Mouse (Mus musculus): ENCODE measurements around the gene Sap30l. TPM values are rescaled to one million over a fixed set of nuclear protein-coding genes. Genes with fewer than 3 reads are reported as not detected.
"Not testable (repeated sequence)": the region's sequence is repeated elsewhere in the genome, so short reads cannot be mapped to it uniquely, and the experiment has no call there.

Gene Sap30l
- total RNA-seq, 2 experiments from 2014 or later, result 49.3 to 58.2 TPM

- DNase-seq (ENCODE audit: low spot score in 2 of 2), result no peak
- intact Hi-C loops (cut with DNase I), result no loop called here
These were observed 27.8 kb downstream of the Sap30l start for GRCm38 (mm10) chr11:57828955-57829870.

GRCm38 (mm10) chr11:57829871-57830775 lies 28.7 kb downstream of the Sap30l start:
- no peak for DNase-seq (ENCODE audit: low spot score in 2 of 2)
- intact Hi-C loops (cut with DNase I), result no loop called here

- no peak for DNase-seq (ENCODE audit: low spot score in 2 of 2)
- intact Hi-C loops (cut with DNase I), result no loop called here
These were observed 29.9 kb downstream of the Sap30l start for GRCm38 (mm10) chr11:57831281-57831781.

GRCm38 (mm10) chr11:57831861-57832260 lies 30.4 kb downstream of the Sap30l start:
- DNase-seq (ENCODE audit: low spot score in 2 of 2), result no peak
- intact Hi-C loops (cut with DNase I), result no loop called here

- DNase-seq (ENCODE audit: low spot score in 2 of 2), result no peak
- intact Hi-C loops (cut with DNase I), result no loop called here
These were observed 31.2 kb downstream of the Sap30l start, which contains the start of gene Hand1 for GRCm38 (mm10) chr11:57832552-57833201. Gene Hand1 (minus strand): TSS chr11:57832818.

GRCm38 (mm10) chr11:57833296-57833977 lies 32.0 kb downstream of the Sap30l start:
- intact Hi-C loops (cut with DNase I), result no loop called here

GRCm38 (mm10) chr11:57834031-57834430 lies 32.6 kb downstream of the Sap30l start:
- intact Hi-C loops (cut with DNase I), result no loop called here
- no peak for DNase-seq (ENCODE audit: low spot score in 2 of 2)

More at GRCm38 (mm10) chr11:57833296-57833977, 32.0 kb downstream of the Sap30l start:
- DNase-seq (ENCODE audit: low spot score in 2 of 2), result no peak

GRCm38 (mm10) chr11:57835331-57835730 lies 33.9 kb downstream of the Sap30l start:
- DNase-seq (ENCODE audit: low spot score in 2 of 2), result no peak
- intact Hi-C loops (cut with DNase I), result no loop called here

GRCm38 (mm10) chr11:57835931-57836330 lies 34.5 kb downstream of the Sap30l start:
- DNase-seq (ENCODE audit: low spot score in 2 of 2), result no peak
- intact Hi-C loops (cut with DNase I), result no loop called here

- DNase-seq (ENCODE audit: low spot score in 2 of 2), result no peak
- intact Hi-C loops (cut with DNase I), result no loop called here
These were observed 35.0 kb downstream of the Sap30l start for GRCm38 (mm10) chr11:57836401-57836800.

GRCm38 (mm10) chr11:57836872-57837680 lies 35.6 kb downstream of the Sap30l start:
- DNase-seq (ENCODE audit: low spot score in 2 of 2), result no peak
- intact Hi-C loops (cut with DNase I), result no loop called here

- intact Hi-C loops (cut with DNase I), result no loop called here
- DNase-seq (ENCODE audit: low spot score in 2 of 2), result no peak
These were observed 36.6 kb downstream of the Sap30l start for GRCm38 (mm10) chr11:57837861-57838680.

- no peak for DNase-seq (ENCODE audit: low spot score in 2 of 2)
- intact Hi-C loops (cut with DNase I), result no loop called here
These were observed 39.5 kb downstream of the Sap30l start for GRCm38 (mm10) chr11:57840986-57841385.

GRCm38 (mm10) chr11:57841391-57841790 lies 40.0 kb downstream of the Sap30l start:
- intact Hi-C loops (cut with DNase I), result no loop called here

GRCm38 (mm10) chr11:57846421-57847363 lies 45.3 kb downstream of the Sap30l start:
- intact Hi-C loops (cut with DNase I); DNase-seq (ENCODE audit: low spot score in 2 of 2): not testable (repeated sequence)

More at GRCm38 (mm10) chr11:57841391-57841790, 40.0 kb downstream of the Sap30l start:
- no peak for DNase-seq (ENCODE audit: low spot score in 2 of 2)

- intact Hi-C loops (cut with DNase I), result no loop called here
- DNase-seq (ENCODE audit: low spot score in 2 of 2), result no peak
These were observed 46.0 kb downstream of the Sap30l start for GRCm38 (mm10) chr11:57847396-57847795.
